Mouse (Mus musculus): Measurements from ENCODE around the gene Spg11. TPM values are rescaled to one million over a fixed set of nuclear protein-coding genes. Genes with fewer than 3 reads are reported as not detected.

The Spg11 gene
- polyA plus RNA-seq, 1 experiment from 2014 or later, result 12.8 TPM

- Histone ChIP-seq H3K4me2 (replicated peaks; ENCODE audit: low read depth, low read length) (peak overlapping the region; percentile 86), H3K36me3 (ENCODE audit: control insufficient read depth, insufficient read depth, low read length) (peaks cover 10% of the 10 kb centered on the region; the same call in 1 of the 2 replicates), H3K27me3 (ENCODE audit: control insufficient read depth, insufficient read depth, low read length) (no peaks in the 10 kb centered on the region), H3K4me3 (ENCODE audit: low read length) (peak overlapping the region; percentile 63), H3K27ac (ENCODE audit: low read depth, low read length) (peak overlapping the region; percentile 66; the same call in 1 of the 2 replicates), H3K9me3 (ENCODE audit: control insufficient read depth, low read length) (no peaks in the 10 kb centered on the region), H3K9ac (ENCODE audit: low read depth, low read length) (peak overlapping the region; percentile 72), H3K4me1 (ENCODE audit: control insufficient read depth, insufficient read depth, low read length) (0 out of 2 replicates have a peak, but pooled peaks cover 8% of the 10 kb centered on the region)
- 31% methylated on average over 18 of the region's 18 CpGs for WGBS
- ATAC-seq (ENCODE audit: low FRiP score, low TSS enrichment), result 0 out of 2 replicates have a peak, but pooled peaks have one; percentile 44
Observed at GRCm38 (mm10) chr2:122148242-122148917, 30.2 kb upstream of the Spg11 start.

GRCm38 (mm10) chr2:122147508-122148241 lies 29.5 kb upstream of the Spg11 start, which contains the start of gene B2m:
Gene B2m, plus strand, starts transcription at chr2:122147686.
- peak; percentile 98 for ATAC-seq (ENCODE audit: low FRiP score, low TSS enrichment)

DNA sequence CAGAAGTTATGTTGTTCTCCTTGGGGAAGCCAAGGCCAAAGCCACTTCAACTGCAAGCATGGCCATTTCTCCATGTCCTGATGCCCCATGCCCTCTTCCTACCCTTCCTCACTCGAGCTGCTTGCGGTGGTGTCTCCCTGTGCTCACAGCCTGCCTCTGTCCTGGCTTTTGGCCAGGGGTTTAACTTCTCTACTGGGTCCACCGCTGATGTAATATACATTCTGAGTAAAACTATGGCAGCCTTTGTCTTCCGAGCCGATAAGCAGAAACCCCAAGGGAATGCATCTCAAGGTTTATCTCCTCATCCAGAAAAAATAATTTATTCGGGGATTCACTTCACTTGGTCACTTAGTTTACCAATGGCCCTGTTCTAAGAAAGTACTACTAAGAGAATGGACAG lies 28.5 kb upstream of the Spg11 start:
- Histone ChIP-seq H3K4me2 (replicated peaks; ENCODE audit: low read depth, low read length) (no peak overlapping the region), H3K27ac (ENCODE audit: low read depth, low read length) (no peak overlapping the region), H3K9me3 (ENCODE audit: control insufficient read depth, low read length) (no peaks in the 10 kb centered on the region), H3K4me3 (ENCODE audit: low read length) (no peak overlapping the region), H3K4me1 (ENCODE audit: control insufficient read depth, insufficient read depth, low read length) (0 out of 2 replicates have a peak, but pooled peaks cover 8% of the 10 kb centered on the region), H3K36me3 (ENCODE audit: control insufficient read depth, insufficient read depth, low read length) (peaks cover 3% of the 10 kb centered on the region; the same call in 1 of the 2 replicates), H3K27me3 (ENCODE audit: control insufficient read depth, insufficient read depth, low read length) (no peaks in the 10 kb centered on the region), H3K9ac (ENCODE audit: low read depth, low read length) (no peak overlapping the region)
- no peak for ATAC-seq (ENCODE audit: low FRiP score, low TSS enrichment)
- WGBS, result 77% methylated on average over 6 of the region's 6 CpGs

More at GRCm38 (mm10) chr2:122147508-122148241, 29.5 kb upstream of the Spg11 start, which contains the start of gene B2m:
- Histone ChIP-seq H3K27ac (ENCODE audit: low read depth, low read length) (peak within 1 kb of the TSS; percentile 66; the same call in 1 of the 2 replicates), H3K4me2 (replicated peaks; ENCODE audit: low read depth, low read length) (peak within 1 kb of the TSS; percentile 86), H3K27me3 (ENCODE audit: control insufficient read depth, insufficient read depth, low read length) (no peaks in the 10 kb centered on the region), H3K9me3 (ENCODE audit: control insufficient read depth, low read length) (no peaks in the 10 kb centered on the region), H3K4me3 (ENCODE audit: low read length) (peak within 1 kb of the TSS; percentile 63), H3K4me1 (ENCODE audit: control insufficient read depth, insufficient read depth, low read length) (0 out of 2 replicates have a peak, but pooled peaks cover 8% of the 10 kb centered on the region), H3K36me3 (ENCODE audit: control insufficient read depth, insufficient read depth, low read length) (peaks cover 10% of the 10 kb centered on the region; the same call in 1 of the 2 replicates), H3K9ac (ENCODE audit: low read depth, low read length) (peak within 1 kb of the TSS; percentile 72)
- WGBS, result under 1% methylated on average over 39 of the region's 40 CpGs

GRCm38 (mm10) chr2:122145756-122146155 lies 27.6 kb upstream of the Spg11 start:
- 67% methylated on average over 4 of the region's 4 CpGs for WGBS

DNA sequence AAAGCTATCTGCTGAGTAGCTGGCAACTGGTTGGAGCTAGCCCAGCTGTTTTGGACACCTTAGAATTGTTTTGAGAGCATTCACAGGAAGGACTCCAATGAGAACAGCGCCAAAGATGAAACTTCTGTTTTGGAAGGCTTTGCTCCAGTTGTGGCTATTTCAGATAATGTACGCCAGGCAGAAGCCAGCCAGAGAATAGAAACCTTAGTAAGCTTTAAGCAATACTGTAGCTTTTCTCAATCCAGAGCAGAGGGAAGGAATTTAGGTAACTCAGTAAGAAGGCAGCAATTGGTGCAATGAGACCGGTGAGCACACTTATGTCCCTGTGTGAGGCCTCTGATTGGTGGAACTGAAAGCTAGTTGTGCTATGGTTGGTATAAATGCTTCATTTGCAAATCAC lies 24.9 kb upstream of the Spg11 start:
- Histone ChIP-seq H3K9ac (ENCODE audit: low read depth, low read length) (no peak overlapping the region), H3K4me2 (replicated peaks; ENCODE audit: low read depth, low read length) (no peak overlapping the region), H3K9me3 (ENCODE audit: control insufficient read depth, low read length) (no peaks in the 10 kb centered on the region), H3K4me1 (ENCODE audit: control insufficient read depth, insufficient read depth, low read length) (no peaks in the 10 kb centered on the region), H3K4me3 (ENCODE audit: low read length) (no peak overlapping the region), H3K36me3 (ENCODE audit: control insufficient read depth, insufficient read depth, low read length) (no peaks in the 10 kb centered on the region), H3K27me3 (ENCODE audit: control insufficient read depth, insufficient read depth, low read length) (no peaks in the 10 kb centered on the region), H3K27ac (ENCODE audit: low read depth, low read length) (no peak overlapping the region)
- 92% methylated on average over 3 of the region's 3 CpGs for WGBS
- no peak for ATAC-seq (ENCODE audit: low FRiP score, low TSS enrichment)

More at GRCm38 (mm10) chr2:122145756-122146155, 27.6 kb upstream of the Spg11 start:
- Histone ChIP-seq H3K4me2 (replicated peaks; ENCODE audit: low read depth, low read length) (no peak overlapping the region), H3K4me1 (ENCODE audit: control insufficient read depth, insufficient read depth, low read length) (0 out of 2 replicates have a peak, but pooled peaks cover 8% of the 10 kb centered on the region), H3K36me3 (ENCODE audit: control insufficient read depth, insufficient read depth, low read length) (no peaks in the 10 kb centered on the region), H3K27me3 (ENCODE audit: control insufficient read depth, insufficient read depth, low read length) (no peaks in the 10 kb centered on the region), H3K9me3 (ENCODE audit: control insufficient read depth, low read length) (no peaks in the 10 kb centered on the region), H3K27ac (ENCODE audit: low read depth, low read length) (no peak overlapping the region), H3K9ac (ENCODE audit: low read depth, low read length) (no peak overlapping the region), H3K4me3 (ENCODE audit: low read length) (no peak overlapping the region)
- ATAC-seq (ENCODE audit: low FRiP score, low TSS enrichment), result no peak

DNA sequence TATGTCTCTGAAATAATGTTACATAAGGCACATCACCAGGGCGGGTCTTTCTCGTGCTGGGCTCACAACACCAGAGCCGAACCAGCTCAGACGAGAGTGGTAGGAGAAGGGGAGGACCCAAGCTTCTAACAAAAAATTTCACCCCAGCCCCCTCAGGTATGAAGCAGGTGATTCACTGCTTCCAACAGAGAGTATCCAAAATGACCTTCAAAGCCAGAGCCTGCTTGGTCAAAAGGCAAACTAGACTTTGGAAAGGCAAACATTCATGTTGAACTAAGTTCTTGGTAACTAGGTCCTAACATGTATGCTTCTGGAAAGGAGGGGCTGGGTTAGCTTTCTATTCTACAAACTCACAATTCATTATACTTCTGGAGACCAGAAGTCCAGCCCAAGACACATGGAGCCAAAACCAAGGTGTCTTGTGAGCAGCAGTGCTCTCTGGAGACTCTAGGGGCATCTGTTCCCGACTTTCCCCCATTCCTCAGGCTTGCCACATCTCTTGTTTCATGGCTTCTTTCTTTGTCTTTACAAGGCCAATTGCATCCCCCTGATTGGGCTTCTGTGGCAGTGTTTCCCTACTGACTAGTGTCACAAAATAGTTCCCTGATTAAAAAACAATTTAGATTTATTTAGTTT lies 23.3 kb upstream of the Spg11 start:
- Histone ChIP-seq H3K4me2 (replicated peaks; ENCODE audit: low read depth, low read length) (no peak overlapping the region), H3K4me1 (ENCODE audit: control insufficient read depth, insufficient read depth, low read length) (no peaks in the 10 kb centered on the region), H3K36me3 (ENCODE audit: control insufficient read depth, insufficient read depth, low read length) (no peaks in the 10 kb centered on the region), H3K27me3 (ENCODE audit: control insufficient read depth, insufficient read depth, low read length) (no peaks in the 10 kb centered on the region), H3K27ac (ENCODE audit: low read depth, low read length) (no peak overlapping the region), H3K4me3 (ENCODE audit: low read length) (no peak overlapping the region), H3K9me3 (ENCODE audit: control insufficient read depth, low read length) (no peaks in the 10 kb centered on the region), H3K9ac (ENCODE audit: low read depth, low read length) (no peak overlapping the region)
- no peak for ATAC-seq (ENCODE audit: low FRiP score, low TSS enrichment)
- WGBS, result 84% methylated on average over 5 of the region's 5 CpGs

- H3K27me3 ChIP-seq (ENCODE audit: control insufficient read depth, insufficient read depth, low read length), result no peaks in the 10 kb centered on the region
- no peak overlapping the region for H3K27ac ChIP-seq (ENCODE audit: low read depth, low read length)
- no peak overlapping the region for H3K4me3 ChIP-seq (ENCODE audit: low read length)
- no peaks in the 10 kb centered on the region for H3K36me3 ChIP-seq (ENCODE audit: control insufficient read depth, insufficient read depth, low read length)
- no peak overlapping the region for H3K4me2 ChIP-seq (replicated peaks; ENCODE audit: low read depth, low read length)
- no peaks in the 10 kb centered on the region for H3K9me3 ChIP-seq (ENCODE audit: control insufficient read depth, low read length)
- H3K9ac ChIP-seq (ENCODE audit: low read depth, low read length), result no peak overlapping the region
- WGBS, result 80% methylated on average over 2 of the region's 2 CpGs
- H3K4me1 ChIP-seq (ENCODE audit: control insufficient read depth, insufficient read depth, low read length), result no peaks in the 10 kb centered on the region
- no peak for ATAC-seq (ENCODE audit: low FRiP score, low TSS enrichment)
Observed at GRCm38 (mm10) chr2:122140815-122141214, 22.6 kb upstream of the Spg11 start.

DNA sequence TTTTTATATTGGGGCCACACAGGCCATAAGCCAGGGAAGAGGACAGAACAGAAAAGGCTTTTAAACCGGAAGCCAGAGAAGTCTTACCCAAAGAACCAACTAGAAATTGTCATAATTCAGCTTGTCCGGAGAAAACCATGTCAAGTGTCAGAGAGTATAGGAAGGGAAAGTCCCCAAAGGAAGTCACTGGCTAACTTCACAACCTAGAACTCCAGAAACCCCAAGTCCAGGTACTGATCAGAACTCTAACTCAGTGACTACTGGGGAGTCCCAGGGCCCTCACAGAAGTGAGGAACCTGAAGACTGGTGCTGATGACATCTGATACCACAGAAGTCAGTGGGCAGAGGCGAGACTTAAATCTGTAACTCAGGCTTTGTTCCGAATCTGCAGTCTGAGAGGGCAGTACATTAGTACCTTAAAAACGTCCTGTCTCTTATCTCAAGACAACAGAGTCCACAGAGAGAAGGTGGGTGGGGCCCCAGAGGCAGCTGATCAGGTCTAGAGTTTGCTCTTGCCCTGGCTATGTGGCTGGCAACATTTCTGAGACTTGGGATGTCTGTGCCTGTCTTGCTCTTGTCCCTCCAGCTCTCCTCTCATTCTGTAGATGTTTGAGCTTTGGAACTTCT lies 19.8 kb upstream of the Spg11 start:
- Histone ChIP-seq H3K9me3 (ENCODE audit: control insufficient read depth, low read length) (no peaks in the 10 kb centered on the region), H3K4me2 (replicated peaks; ENCODE audit: low read depth, low read length) (no peak overlapping the region), H3K4me3 (ENCODE audit: low read length) (no peak overlapping the region), H3K4me1 (ENCODE audit: control insufficient read depth, insufficient read depth, low read length) (no peaks in the 10 kb centered on the region), H3K27me3 (ENCODE audit: control insufficient read depth, insufficient read depth, low read length) (no peaks in the 10 kb centered on the region), H3K9ac (ENCODE audit: low read depth, low read length) (no peak overlapping the region), H3K27ac (ENCODE audit: low read depth, low read length) (no peak overlapping the region), H3K36me3 (ENCODE audit: control insufficient read depth, insufficient read depth, low read length) (no peaks in the 10 kb centered on the region)
- 46% methylated on average over 5 of the region's 5 CpGs for WGBS
- ATAC-seq (ENCODE audit: low FRiP score, low TSS enrichment), result no peak

Measured in kidney, embryonic 14.5 days (tissue).